Mouse (Mus musculus) kidney, adult 2 months (tissue): ENCODE data around the gene Kcnk4. TPM values are rescaled to one million over a fixed set of nuclear protein-coding genes. Genes with fewer than 3 reads are reported as not detected.

ENCODE experiments used
- DNase-seq: peaks from one replicate; pipeline ENCODE4 v3.0.0; 2021
- H3K27ac ChIP-seq: fragments of 200-500 bp; 2 replicates; pipeline ENCODE4 v1.5.1; 2012; ENCODE audit warnings: low read depth, low read length, control low read depth, inconsistent platforms; ENCODE audit not compliant: insufficient read depth
- H3K27me3 ChIP-seq: fragments of 200-500 bp; replicated peaks from 2 replicates; pipeline ENCODE4 v1.6.1; 2012; ENCODE audit warnings: mild to moderate bottlenecking, moderate library complexity, low read length, inconsistent platforms; ENCODE audit not compliant: control insufficient read depth, insufficient read depth
- H3K36me3 ChIP-seq: fragments of 200-500 bp; 2 replicates; pipeline ENCODE4 v1.6.1; 2012; ENCODE audit warnings: mild to moderate bottlenecking, moderate library complexity, low read length, inconsistent platforms; ENCODE audit not compliant: control insufficient read depth, insufficient read depth
- H3K4me1 ChIP-seq: fragments of 200-500 bp; 2 replicates; pipeline ENCODE4 v1.6.1; 2011; ENCODE audit warnings: low read length; ENCODE audit not compliant: control insufficient read depth, insufficient read depth
- H3K4me3 ChIP-seq: fragments of 200-500 bp; 2 replicates; pipeline ENCODE4 v1.5.1; 2011; ENCODE audit warnings: mild to moderate bottlenecking, low read depth, low read length, control low read depth; ENCODE audit not compliant: insufficient read depth
- CTCF ChIP-seq: fragments of 200-500 bp; conservative IDR thresholded peaks from 2 replicates; pipeline ENCODE4 v1.5.1; 2011; ENCODE audit warnings: low read depth, mild to moderate bottlenecking, control low read depth, low read length, moderate library complexity, mixed read lengths; ENCODE audit not compliant: insufficient read depth, insufficient read length
- POLR2A ChIP-seq: fragments of 200-500 bp; IDR thresholded peaks from one replicate; pipeline ENCODE4 v1.6.1; 2011; ENCODE audit warnings: low read depth, low read length, control low read depth
- WGBS: fragments of 180-500 bp; shearing (Covaris S2); methylation state at CpG from one replicate; pipeline ENCODE4 v1.1.7; 2018; 5-methylcytosine and 5-hydroxymethylcytosine counted together
- polyA plus RNA-seq: library from polyadenylated mRNA; depleted of rRNA; stranded (reverse); fragments of >200 nt; gene quantifications from 2 replicates; pipeline ENCODE4 v1.2.3, GENCODE M21; 2012

The Kcnk4 gene
- polyA plus RNA-seq, 1 experiment: 0.08 TPM

GRCm38 (mm10) chr19:6972247-6972917, 38.1 kb upstream of the Kcnk4 start:
- TF ChIP-seq CTCF: no peak
- no peak for TF ChIP-seq POLR2A
- Histone ChIP-seq H3K27me3 (no peaks in the 10 kb centered on the region), H3K4me3 (no peak overlapping the region), H3K27ac (no peak overlapping the region), H3K4me1 (peaks cover 16% of the 10 kb centered on the region; the same call in 1 of the 2 replicates), H3K36me3 (no peaks in the 10 kb centered on the region)
- 84% methylated on average over 13 of the region's 13 CpGs for WGBS
- DNase-seq: no peak

- no peaks in the 10 kb centered on the region for H3K27me3 ChIP-seq
- DNase-seq: no peak
- peaks cover 14% of the 10 kb centered on the region; the same call in 1 of the 2 replicates for H3K4me1 ChIP-seq
- no peaks in the 10 kb centered on the region for H3K36me3 ChIP-seq
- 40% methylated on average over 6 of the region's 6 CpGs for WGBS
- no peak overlapping the region for H3K4me3 ChIP-seq
- TF ChIP-seq POLR2A (no peak), CTCF (no peak)
- no peak overlapping the region for H3K27ac ChIP-seq
Measured at GRCm38 (mm10) chr19:6971644-6972043, 37.3 kb upstream of the Kcnk4 start.

- TF ChIP-seq POLR2A (no peak), CTCF (no peak)
- no peak for DNase-seq
- Histone ChIP-seq H3K4me1 (peaks cover 8% of the 10 kb centered on the region; the same call in 1 of the 2 replicates), H3K4me3 (no peak overlapping the region), H3K27ac (no peak overlapping the region), H3K27me3 (no peaks in the 10 kb centered on the region), H3K36me3 (peaks cover under 1% of the 10 kb centered on the region; the same call in 1 of the 2 replicates)
- WGBS: 26% methylated on average over 11 of the region's 11 CpGs
Measured at GRCm38 (mm10) chr19:6970460-6971085, 36.3 kb upstream of the Kcnk4 start.

GRCm38 (mm10) chr19:6969665-6970381, 35.5 kb upstream of the Kcnk4 start:
- Histone ChIP-seq H3K27me3 (no peaks in the 10 kb centered on the region), H3K4me3 (peak overlapping the region; percentile 81), H3K27ac (peak overlapping the region; percentile 37; the same call in 1 of the 2 replicates), H3K36me3 (peaks cover 1% of the 10 kb centered on the region; the same call in 1 of the 2 replicates), H3K4me1 (peaks cover 8% of the 10 kb centered on the region; the same call in 1 of the 2 replicates)
- 1% methylated on average over 54 of the region's 55 CpGs for WGBS
- peak; percentile 81 for DNase-seq
- TF ChIP-seq POLR2A: no peak
- TF ChIP-seq CTCF: peak; percentile 63

GRCm38 (mm10) chr19:6969291-6969664, 35.0 kb upstream of the Kcnk4 start:
- H3K27me3 ChIP-seq: no peaks in the 10 kb centered on the region
- WGBS: under 1% methylated on average over 20 of the region's 20 CpGs
- no peak for DNase-seq
- peak overlapping the region; percentile 81 for H3K4me3 ChIP-seq
- H3K36me3 ChIP-seq: peaks cover 1% of the 10 kb centered on the region; the same call in 1 of the 2 replicates
- no peak for TF ChIP-seq CTCF
- 0 out of 2 replicates have a peak overlapping the region, but pooled peaks have one; percentile 37 for H3K27ac ChIP-seq
- peaks cover 8% of the 10 kb centered on the region; the same call in 1 of the 2 replicates for H3K4me1 ChIP-seq

GRCm38 (mm10) chr19:6968491-6969271, 34.4 kb upstream of the Kcnk4 start:
- TF ChIP-seq CTCF (no peak), POLR2A (no peak)
- WGBS: 5% methylated on average over 15 of the region's 15 CpGs
- Histone ChIP-seq H3K4me1 (peaks cover 8% of the 10 kb centered on the region; the same call in 1 of the 2 replicates), H3K27ac (0 out of 2 replicates have a peak overlapping the region, but pooled peaks have one; percentile 13), H3K4me3 (peak overlapping the region; percentile 81), H3K27me3 (no peaks in the 10 kb centered on the region), H3K36me3 (peaks cover 1% of the 10 kb centered on the region; the same call in 1 of the 2 replicates)
- DNase-seq: peak; percentile 62
